Mouse (Mus musculus): ENCODE results near the gene Adgrg3.

DNA sequence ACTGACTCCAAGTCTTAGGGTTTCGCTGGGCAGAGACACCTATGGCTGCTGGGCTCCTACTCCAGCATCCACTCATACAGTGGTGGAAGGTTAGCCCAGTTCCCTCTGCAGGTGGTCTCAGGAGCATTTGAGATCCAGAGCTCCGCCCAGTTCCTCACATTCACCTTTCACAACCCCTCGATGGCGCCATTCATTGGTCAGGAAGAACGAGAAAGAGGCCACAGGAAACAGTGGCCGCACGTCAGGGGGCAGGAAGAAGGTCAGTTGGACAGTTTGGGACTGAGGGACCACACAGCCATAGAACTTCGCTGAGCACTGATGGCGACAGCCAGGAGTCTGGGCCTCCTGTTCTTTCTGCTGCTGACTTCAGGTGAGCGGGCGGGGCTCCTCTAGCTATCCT, at the start of gene Adgrg3:
- TF ChIP-seq MYOG (IDR thresholded peaks at IDR 0.05; ENCODE audit: control insufficient read depth in 1 of 3, insufficient read depth in 1 of 3, insufficient read length in 2 of 3, low read depth in 2 of 3) (no peak), POLR2A (IDR thresholded peaks at IDR 0.05; ENCODE audit: insufficient read length, low read depth) (no peak), MYOD1 (IDR thresholded peaks at IDR 0.05; ENCODE audit: control insufficient read depth in 1 of 3, insufficient read length in 2 of 3, low read depth in 2 of 3) (no peak), POLR2AphosphoS2 (IDR thresholded peaks at IDR 0.05; ENCODE audit: insufficient read length, low read depth) (no peak), REST (IDR thresholded peaks at IDR 0.05; ENCODE audit: insufficient read depth, insufficient read length) (no peak), MAX (IDR thresholded peaks at IDR 0.05; ENCODE audit: low read depth) (no peak), USF1 (IDR thresholded peaks at IDR 0.05; ENCODE audit: low read depth) (no peak), TCF12 (IDR thresholded peaks at IDR 0.05; ENCODE audit: insufficient read depth, poor library complexity, severe bottlenecking) (no peak), E2F4 (IDR thresholded peaks at IDR 0.05; ENCODE audit: insufficient read depth) (no peak), CEBPB (IDR thresholded peaks at IDR 0.05; ENCODE audit: insufficient read depth, poor library complexity, severe bottlenecking) (no peak), SRF (IDR thresholded peaks at IDR 0.05; ENCODE audit: control insufficient read depth, insufficient read length, low read depth) (no peak), TCF3 (IDR thresholded peaks at IDR 0.05; ENCODE audit: insufficient read length, low read depth) (no peak)

All from myocyte (in vitro differentiated cells).